Mouse (Mus musculus) CH12.LX (cell line): Measurements from ENCODE around the gene Cnrip1. TPM values are rescaled to one million over a fixed set of nuclear protein-coding genes. Genes with fewer than 3 reads are reported as not detected.

Experiments used
- DNase-seq: peaks from one replicate; pipeline ENCODE4 v3.0.0-alpha.2; 2013; ENCODE audit errors: extremely low read depth
- H3K27ac ChIP-seq: 2 replicates; pipeline ENCODE4 v1.5.1; 2012; ENCODE audit warnings: low read depth, mild to moderate bottlenecking, control low read depth, moderate library complexity; ENCODE audit not compliant: insufficient read depth
- H3K27me3 ChIP-seq: replicated peaks from 2 replicates; pipeline ENCODE3; 2012; ENCODE audit warnings: inconsistent platforms
- H3K36me3 ChIP-seq, 2 experiments: replicated peaks in 1 of 2; 2 replicates each; pipeline versions ENCODE3 to v1.6.1; 2012; ENCODE audit warnings: inconsistent platforms in 1 of 2, low read length in 1 of 2, mild to moderate bottlenecking in 1 of 2, mixed read lengths in 1 of 2, moderate library complexity in 1 of 2; ENCODE audit not compliant: control insufficient read depth in 1 of 2, insufficient read depth in 1 of 2
- H3K4me1 ChIP-seq, 2 experiments: 2 replicates each; pipeline ENCODE4 v1.6.1; 2012; ENCODE audit warnings: inconsistent platforms in 1 of 2, moderate library complexity in 1 of 2; ENCODE audit not compliant: insufficient read depth in 2 of 2, control insufficient read depth in 1 of 2
- H3K4me2 ChIP-seq: 2 replicates; pipeline ENCODE4 v1.6.1; 2012; ENCODE audit warnings: low read depth, mild to moderate bottlenecking, control low read depth; ENCODE audit not compliant: poor library complexity, insufficient read depth, severe bottlenecking
- H3K4me3 ChIP-seq, 3 experiments: fragments of 150-350 bp in 1 of 3; sonication (generic) in 1 of 3; replicated peaks in 1 of 3; 2 replicates each; pipeline versions ENCODE3 to v1.5.1; 2011 to 2012; ENCODE audit warnings: low read depth in 2 of 3, low read length in 2 of 3, mild to moderate bottlenecking in 2 of 3, moderate library complexity in 2 of 3, control low read depth in 1 of 3, improper control_type of control experiment in 1 of 3, inconsistent platforms in 1 of 3, mixed read lengths in 1 of 3; ENCODE audit not compliant: poor library complexity in 1 of 3
- H3K79me2 ChIP-seq: replicated peaks from 2 replicates; pipeline ENCODE4 v1.6.1; 2012; ENCODE audit warnings: mild to moderate bottlenecking, moderate library complexity; ENCODE audit not compliant: control insufficient read depth, poor library complexity, insufficient read depth, severe bottlenecking; ENCODE audit errors: extremely low read depth
- H3K9ac ChIP-seq: 2 replicates; pipeline ENCODE4 v1.6.1; 2012; ENCODE audit warnings: low read depth, mild to moderate bottlenecking, control low read depth, moderate library complexity; ENCODE audit not compliant: insufficient read depth
- H3K9me3 ChIP-seq: replicated peaks from 2 replicates; pipeline ENCODE3; 2012; ENCODE audit warnings: low read length, inconsistent platforms, mixed read lengths
- CHD2 ChIP-seq: IDR thresholded peaks from 2 replicates; pipeline ENCODE4 v1.6.1; 2011; ENCODE audit warnings: low read length, improper control_type of control experiment
- E2F4 ChIP-seq: IDR thresholded peaks from 2 replicates; pipeline ENCODE4 v1.6.1; 2011; ENCODE audit warnings: low read depth, low read length, improper control_type of control experiment; ENCODE audit not compliant: insufficient replicate concordance
- EP300 ChIP-seq: IDR thresholded peaks from 2 replicates; pipeline ENCODE4 v1.6.1; 2011; ENCODE audit warnings: low read length, improper control_type of control experiment
- ETS1 ChIP-seq: conservative IDR thresholded peaks from 2 replicates; pipeline ENCODE4 v1.6.1; 2012; ENCODE audit warnings: low read depth, mild to moderate bottlenecking, inconsistent platforms, low read length, improper control_type of control experiment, moderate library complexity
- GABPA ChIP-seq: IDR thresholded peaks from 2 replicates; pipeline ENCODE4 v1.6.1; 2012; ENCODE audit warnings: low read depth, low read length, improper control_type of control experiment, inconsistent platforms; ENCODE audit not compliant: insufficient replicate concordance
- HCFC1 ChIP-seq: IDR thresholded peaks from 2 replicates; pipeline ENCODE4 v1.6.1; 2012; ENCODE audit warnings: low read depth, mild to moderate bottlenecking, inconsistent platforms, low read length, improper control_type of control experiment
- JUND ChIP-seq: conservative IDR thresholded peaks from 2 replicates; pipeline ENCODE4 v1.6.1; 2011; ENCODE audit warnings: low read depth, low read length, improper control_type of control experiment
- MAFK ChIP-seq: IDR thresholded peaks from 2 replicates; pipeline ENCODE4 v1.6.1; 2011; ENCODE audit warnings: low read length, improper control_type of control experiment; ENCODE audit not compliant: insufficient replicate concordance
- MAZ ChIP-seq: IDR thresholded peaks from 2 replicates; pipeline ENCODE4 v1.6.1; 2012; ENCODE audit warnings: low read depth, mild to moderate bottlenecking, inconsistent platforms, low read length, improper control_type of control experiment, moderate library complexity
- MEF2A ChIP-seq: IDR thresholded peaks from 2 replicates; pipeline ENCODE4 v1.6.1; 2014; ENCODE audit warnings: low read depth, mild to moderate bottlenecking, inconsistent platforms, low read length, improper control_type of control experiment, borderline replicate concordance
- MXI1 ChIP-seq: IDR thresholded peaks from 2 replicates; pipeline ENCODE4 v1.6.1; 2011; ENCODE audit warnings: mild to moderate bottlenecking, low read depth, low read length, improper control_type of control experiment
- NELFE ChIP-seq: IDR thresholded peaks from 2 replicates; pipeline ENCODE4 v1.6.1; 2011; ENCODE audit warnings: low read depth, low read length, improper control_type of control experiment
- NRF1 ChIP-seq: IDR thresholded peaks from 2 replicates; pipeline ENCODE4 v1.6.1; 2014; ENCODE audit warnings: low read depth, mild to moderate bottlenecking, inconsistent platforms, low read length, improper control_type of control experiment, moderate library complexity
- PAX5 ChIP-seq: IDR thresholded peaks from 2 replicates; pipeline ENCODE4 v1.6.1; 2012; ENCODE audit warnings: low read length, inconsistent platforms, mixed read lengths
- POLR2A ChIP-seq: IDR thresholded peaks from 2 replicates; pipeline ENCODE4 v1.6.1; 2011; ENCODE audit warnings: low read depth, mild to moderate bottlenecking, improper control_type of control experiment, low read length
- RAD21 ChIP-seq: IDR thresholded peaks from 2 replicates; pipeline ENCODE4 v1.6.1; 2011; ENCODE audit warnings: low read depth, mild to moderate bottlenecking, low read length, improper control_type of control experiment, moderate library complexity
- RCOR1 ChIP-seq: conservative IDR thresholded peaks from 2 replicates; pipeline ENCODE4 v1.6.1; 2012; ENCODE audit warnings: low read depth, mild to moderate bottlenecking, inconsistent platforms, low read length, improper control_type of control experiment
- SIN3A ChIP-seq: IDR thresholded peaks from 2 replicates; pipeline ENCODE4 v1.6.1; 2012; ENCODE audit warnings: low read length, improper control_type of control experiment, inconsistent platforms
- SMC3 ChIP-seq: IDR thresholded peaks from 2 replicates; pipeline ENCODE4 v1.6.1; 2011; ENCODE audit warnings: low read depth, low read length, improper control_type of control experiment
- TBP ChIP-seq: conservative IDR thresholded peaks from 2 replicates; pipeline ENCODE4 v1.6.1; 2011; ENCODE audit warnings: low read depth, low read length, improper control_type of control experiment
- TCF12 ChIP-seq: IDR thresholded peaks from 2 replicates; pipeline ENCODE4 v1.6.1; 2014; ENCODE audit warnings: low read depth, mild to moderate bottlenecking, inconsistent platforms, low read length, improper control_type of control experiment
- UBTF ChIP-seq: IDR thresholded peaks from 2 replicates; pipeline ENCODE4 v1.6.1; 2012; ENCODE audit warnings: low read depth, mild to moderate bottlenecking, inconsistent platforms, low read length, improper control_type of control experiment, moderate library complexity
- ZC3H11A ChIP-seq: IDR thresholded peaks from 2 replicates; pipeline ENCODE4 v1.6.1; 2012; ENCODE audit warnings: low read depth, mild to moderate bottlenecking, inconsistent platforms, low read length, improper control_type of control experiment
- dilution Hi-C: fragments of 300-500 bp; cut with MboI; formaldehyde crosslinking; loops from 2 replicates; pipeline ENCODE4 v1.14.3; 2020; ENCODE audit warnings: low sequenced_read_pairs; ENCODE audit not compliant: extremely low pct_unique_long_range_greater_than_20kb, extremely low pct_ligation_motif_present
- in situ Hi-C: fragments of 300-500 bp; cut with MboI; formaldehyde crosslinking; loops from 3 replicates; pipeline ENCODE4 v1.14.3; 2019; ENCODE audit warnings: low sequenced_read_pairs, low pct_ligation_motif_present, low pct_unique_long_range_greater_than_20kb, mixed read lengths
- polyA plus RNA-seq: library from polyadenylated mRNA; unstranded; fragments of >175 nt; gene quantifications from 2 replicates; pipeline ENCODE4 v1.2.1, GENCODE M21; 2012; ENCODE audit warnings: low read depth; ENCODE audit not compliant: insufficient read length
- total RNA-seq, 2 experiments: library from RNA; depleted of rRNA; stranded (reverse); fragments of 300-350 nt in 1 of 2; fragments of >200 nt in 1 of 2; gene quantifications; 2 replicates each; pipeline ENCODE4 v1.2.3; 2012 to 2014

The Cnrip1 gene
- total and polyA plus RNA-seq, 3 experiments = not detected

- H3K79me2 ChIP-seq = no peaks in the 10 kb centered on the region
- H3K9me3 ChIP-seq = no peaks in the 10 kb centered on the region
- no peak overlapping the region; the same call in 1 of the 2 replicates for H3K4me2 ChIP-seq
- in situ Hi-C loops (no loop called here), dilution Hi-C loops (no loop called here)
- peaks cover 0 to 5% of the 10 kb centered on the region in 2 experiments; a peak in 2 of 4 replicates for H3K4me1 ChIP-seq
- no peak overlapping the region for H3K27ac ChIP-seq
- no peak for DNase-seq
- H3K27me3 ChIP-seq = no peaks in the 10 kb centered on the region
- H3K4me3 ChIP-seq = no peak overlapping the region
- no peak overlapping the region for H3K9ac ChIP-seq
- TF ChIP-seq MXI1 = no peak
- peak; percentile 38; the same call in 1 of the 2 replicates for TF ChIP-seq MAFK
- H3K36me3 ChIP-seq = no peaks in the 10 kb centered on the region
Measured at GRCm38 (mm10) chr11:17086106-17086505, 34.7 kb downstream of the Cnrip1 start.

GRCm38 (mm10) chr11:17106936-17107335 is 55.5 kb downstream of the Cnrip1 start:
- Histone ChIP-seq H3K4me3 (no peak overlapping the region), H3K27ac (no peak overlapping the region), H3K4me1 (no peaks in the 10 kb centered on the region), H3K36me3 (no peaks in the 10 kb centered on the region), H3K27me3 (no peaks in the 10 kb centered on the region), H3K9me3 (peaks cover 8% of the 10 kb centered on the region), H3K9ac (no peak overlapping the region), H3K4me2 (no peak overlapping the region), H3K79me2 (no peaks in the 10 kb centered on the region)
- TF ChIP-seq POLR2A (no peak), GABPA (no peak), UBTF (no peak), SIN3A (no peak), ZC3H11A (no peak), TCF12 (no peak), JUND (no peak), MEF2A (no peak), SMC3 (no peak), NELFE (no peak), EP300 (no peak), NRF1 (no peak), E2F4 (no peak), RCOR1 (no peak), PAX5 (no peak), MXI1 (no peak)
- in situ Hi-C loops (no loop called here), dilution Hi-C loops (no loop called here)
- DNase-seq = no peak

GRCm38 (mm10) chr11:17107359-17107758 is 56.0 kb downstream of the Cnrip1 start:
- Histone ChIP-seq H3K9ac (no peak overlapping the region), H3K79me2 (no peaks in the 10 kb centered on the region), H3K4me3 (no peak overlapping the region), H3K27me3 (no peaks in the 10 kb centered on the region), H3K9me3 (peaks cover 8% of the 10 kb centered on the region), H3K4me1 (no peaks in the 10 kb centered on the region), H3K36me3 (no peaks in the 10 kb centered on the region), H3K27ac (no peak overlapping the region), H3K4me2 (no peak overlapping the region)
- dilution Hi-C loops = no loop called here
- no peak for TF ChIP-seq MEF2A
- TF ChIP-seq HCFC1 = no peak
- TF ChIP-seq ETS1 = no peak
- no peak for TF ChIP-seq JUND
- no peak for TF ChIP-seq CHD2
- TF ChIP-seq MAZ = no peak
- no peak for TF ChIP-seq TBP
- no peak for TF ChIP-seq RAD21
- TF ChIP-seq SMC3 = no peak
- in situ Hi-C loops = no loop called here
- no peak for DNase-seq
